Mouse (Mus musculus) G1E (cell line): ENCODE results near the gene S100a9. TPM values are rescaled to one million over a fixed set of nuclear protein-coding genes. Genes with fewer than 3 reads are reported as not detected.

Experiments used
- ATAC-seq: 2 replicates; pipeline ENCODE4 v1.8.0; 2016; ENCODE audit warnings: mild to moderate bottlenecking; ENCODE audit not compliant: insufficient number of reproducible peaks, poor library complexity, low FRiP score, severe bottlenecking; ENCODE audit errors: extremely low read depth
- DNase-seq: peaks from one replicate; pipeline ENCODE4 v3.0.0; 2012; ENCODE audit warnings: low spot score
- H3K27me3 ChIP-seq: 2 replicates; pipeline ENCODE4 v1.6.1; 2012; ENCODE audit warnings: mild to moderate bottlenecking, low read length, inconsistent platforms; ENCODE audit not compliant: insufficient read depth
- H3K36me3 ChIP-seq: replicated peaks from 2 replicates; pipeline ENCODE3; 2012; ENCODE audit warnings: mild to moderate bottlenecking, inconsistent platforms
- H3K4me1 ChIP-seq: 2 replicates; pipeline ENCODE4 v1.6.1; 2012; ENCODE audit warnings: low read depth, low read length, inconsistent platforms, mixed read lengths; ENCODE audit not compliant: insufficient read depth
- H3K4me3 ChIP-seq: 2 replicates; pipeline ENCODE4 v1.5.1; 2012; ENCODE audit warnings: low read depth, mild to moderate bottlenecking, inconsistent platforms, low read length, moderate library complexity, mixed read lengths
- H3K9me3 ChIP-seq: replicated peaks from 2 replicates; pipeline ENCODE4 v1.6.1; 2012; ENCODE audit warnings: inconsistent platforms
- CTCF ChIP-seq: IDR thresholded peaks from 2 replicates; pipeline ENCODE4 v1.5.1; 2012; ENCODE audit warnings: low read depth, low read length, inconsistent platforms, mixed read lengths
- GATA1 ChIP-seq: IDR thresholded peaks from 2 replicates; pipeline ENCODE4 v1.6.1; 2012; ENCODE audit warnings: borderline replicate concordance, low read length, inconsistent platforms, mixed read lengths
- GATA2 ChIP-seq: IDR thresholded peaks from 2 replicates; pipeline ENCODE4 v1.6.1; 2012; ENCODE audit warnings: low read depth, low read length, inconsistent platforms, borderline replicate concordance
- POLR2AphosphoS5 ChIP-seq: IDR thresholded peaks from 2 replicates; pipeline ENCODE4 v1.6.1; 2012; ENCODE audit warnings: low read depth, low read length, inconsistent platforms; ENCODE audit not compliant: insufficient replicate concordance
- TAL1 ChIP-seq: conservative IDR thresholded peaks from 2 replicates; pipeline ENCODE4 v1.6.1; 2012; ENCODE audit warnings: low read depth, low read length, inconsistent platforms, mixed read lengths
- polyA plus RNA-seq: library from polyadenylated mRNA; stranded (reverse); fragments of >175 nt; gene quantifications from 2 replicates; pipeline ENCODE4 v1.2.3, GENCODE M21; 2012
- total RNA-seq, 2 experiments: library from RNA; stranded (forward) in 1 of 2; stranded (reverse) in 1 of 2; fragments of 200-1000 nt in 1 of 2; fragments of >200 nt in 1 of 2; fragmentation: Nextera tagmentation in 1 of 2; gene quantifications; 2 replicates each; pipeline ENCODE4 v1.2.3; 2014 to 2017

S100a9 gene
- total and polyA plus RNA-seq, 3 experiments = 0.20 TPM; not detected in 2

GRCm38 (mm10) chr3:90653717-90654116 is 41.8 kb downstream of the S100a9 start, which contains the start of gene S100a7a:
S100a7a (plus strand) TSS chr3:90654017.
- Histone ChIP-seq H3K27me3 (no peaks in the 10 kb centered on the region), H3K9me3 (no peaks in the 10 kb centered on the region), H3K4me3 (no peak within 1 kb of the TSS), H3K36me3 (no peaks in the 10 kb centered on the region), H3K4me1 (no peaks in the 10 kb centered on the region)
- DNase-seq (no peak), ATAC-seq (no peak)
- TF ChIP-seq GATA2 = no peak
- no peak for TF ChIP-seq POLR2AphosphoS5

- peak; percentile 19; the same call in 1 of the 2 replicates for TF ChIP-seq CTCF
- TF ChIP-seq POLR2AphosphoS5 = no peak
- no peak for TF ChIP-seq GATA2
- Histone ChIP-seq H3K9me3 (no peaks in the 10 kb centered on the region), H3K4me3 (no peak overlapping the region), H3K4me1 (no peaks in the 10 kb centered on the region), H3K36me3 (no peaks in the 10 kb centered on the region), H3K27me3 (0 out of 2 replicates have a peak, but pooled peaks cover 2% of the 10 kb centered on the region)
- ATAC-seq (peak; percentile 40; the same call in 1 of the 2 replicates), DNase-seq (peak; percentile 30)
These were observed 42.5 kb downstream of the S100a9 start for GRCm38 (mm10) chr3:90652878-90653508.

- no peaks in the 10 kb centered on the region for H3K9me3 ChIP-seq
- H3K4me1 ChIP-seq = no peaks in the 10 kb centered on the region
- H3K4me3 ChIP-seq = no peak overlapping the region
- DNase-seq = no peak
- no peak for ATAC-seq
- no peaks in the 10 kb centered on the region for H3K36me3 ChIP-seq
- 0 out of 2 replicates have a peak, but pooled peaks cover 2% of the 10 kb centered on the region for H3K27me3 ChIP-seq
- TF ChIP-seq POLR2AphosphoS5 (no peak), GATA2 (no peak), CTCF (no peak), GATA1 (no peak), TAL1 (no peak)
These were observed 45.7 kb downstream of the S100a9 start for GRCm38 (mm10) chr3:90649832-90650231.

- no peak for DNase-seq
- no peak for TF ChIP-seq POLR2AphosphoS5
- TF ChIP-seq TAL1 = no peak
- TF ChIP-seq CTCF = no peak
- ATAC-seq = no peak
- Histone ChIP-seq H3K27me3 (0 out of 2 replicates have a peak, but pooled peaks cover 2% of the 10 kb centered on the region), H3K4me1 (no peaks in the 10 kb centered on the region), H3K4me3 (no peak overlapping the region), H3K36me3 (no peaks in the 10 kb centered on the region), H3K9me3 (no peaks in the 10 kb centered on the region)
These were observed 46.5 kb downstream of the S100a9 start for GRCm38 (mm10) chr3:90648981-90649380.

GRCm38 (mm10) chr3:90647291-90647690 is 48.2 kb downstream of the S100a9 start:
- H3K36me3 ChIP-seq = no peaks in the 10 kb centered on the region
- DNase-seq (no peak), ATAC-seq (no peak)
- H3K27me3 ChIP-seq = 0 out of 2 replicates have a peak, but pooled peaks cover 2% of the 10 kb centered on the region
- H3K4me3 ChIP-seq = no peak overlapping the region
- TF ChIP-seq GATA2 (no peak), CTCF (no peak), TAL1 (no peak), POLR2AphosphoS5 (no peak), GATA1 (no peak)
- no peaks in the 10 kb centered on the region for H3K9me3 ChIP-seq
- H3K4me1 ChIP-seq = no peaks in the 10 kb centered on the region

GRCm38 (mm10) chr3:90644220-90644619 is 51.3 kb downstream of the S100a9 start:
- H3K36me3 ChIP-seq = no peaks in the 10 kb centered on the region
- no peaks in the 10 kb centered on the region for H3K9me3 ChIP-seq
- no peak for TF ChIP-seq GATA1
- no peak for TF ChIP-seq GATA2
- no peak for TF ChIP-seq TAL1
- TF ChIP-seq CTCF = 0 out of 2 replicates have a peak, but pooled peaks have one; percentile 23
- no peak for TF ChIP-seq POLR2AphosphoS5
- H3K4me3 ChIP-seq = no peak overlapping the region
- no peaks in the 10 kb centered on the region for H3K4me1 ChIP-seq
- no peak for ATAC-seq
- DNase-seq = no peak
- 0 out of 2 replicates have a peak, but pooled peaks cover 2% of the 10 kb centered on the region for H3K27me3 ChIP-seq

Other genes with a start within 250 kb of the S100a9 start
- not detected in 2 replicates for gene Npr1, start 229.9 kb downstream of the S100a9 start, total RNA-seq (2014; fragmentation: Nextera tagmentation)
- not detected in 2 replicates for gene Npr1, start 229.9 kb downstream of the S100a9 start, total RNA-seq (2017)
- gene Npr1, start 229.9 kb downstream of the S100a9 start, polyA plus RNA-seq = not detected in 2 replicates
- gene Ilf2, start 219.6 kb downstream of the S100a9 start, total RNA-seq (2014; fragmentation: Nextera tagmentation) = 92.4 and 100 TPM in 2 replicates
- 168 and 181 TPM in 2 replicates for gene Ilf2, start 219.6 kb downstream of the S100a9 start, total RNA-seq (2017)
- gene Ilf2, start 219.6 kb downstream of the S100a9 start, polyA plus RNA-seq = 15.4 and 21.3 TPM in 2 replicates
- 58.0 and 61.9 TPM in 2 replicates for gene Snapin, start 204.7 kb downstream of the S100a9 start, total RNA-seq (2014; fragmentation: Nextera tagmentation)
- gene Snapin, start 204.7 kb downstream of the S100a9 start, total RNA-seq (2017) = 42.5 and 46.2 TPM in 2 replicates
- 3.4 and 3.5 TPM in 2 replicates for gene Snapin, start 204.7 kb downstream of the S100a9 start, polyA plus RNA-seq
- gene Chtop, start 186.2 kb downstream of the S100a9 start, total RNA-seq (2014; fragmentation: Nextera tagmentation) = 78.6 and 89.8 TPM in 2 replicates
- gene Chtop, start 186.2 kb downstream of the S100a9 start, total RNA-seq (2017) = 133 and 135 TPM in 2 replicates
- 97.0 and 110 TPM in 2 replicates for gene Chtop, start 186.2 kb downstream of the S100a9 start, polyA plus RNA-seq
- 26.6 and 38.4 TPM in 2 replicates for gene S100a1, start 181.3 kb downstream of the S100a9 start, total RNA-seq (2014; fragmentation: Nextera tagmentation)
- gene S100a1, start 181.3 kb downstream of the S100a9 start, total RNA-seq (2017) = 40.8 and 42.9 TPM in 2 replicates
- gene S100a1, start 181.3 kb downstream of the S100a9 start, polyA plus RNA-seq = 2.6 and 5.1 TPM in 2 replicates
- 22.9 and 25.3 TPM in 2 replicates for gene S100a13, start 181.3 kb downstream of the S100a9 start, total RNA-seq (2014; fragmentation: Nextera tagmentation)
- gene S100a13, start 181.3 kb downstream of the S100a9 start, total RNA-seq (2017) = 67.3 and 70.2 TPM in 2 replicates
- 1.8 and 2.4 TPM in 2 replicates for gene S100a13, start 181.3 kb downstream of the S100a9 start, polyA plus RNA-seq
- gene S100a14, start 168.9 kb downstream of the S100a9 start, total RNA-seq (2014; fragmentation: Nextera tagmentation) = not detected in 2 replicates
- gene S100a14, start 168.9 kb downstream of the S100a9 start, total RNA-seq (2017) = 0.12 TPM in 1 of 2 replicates, not detected in the other
- not detected in 2 replicates for gene S100a14, start 168.9 kb downstream of the S100a9 start, polyA plus RNA-seq
- gene S100a16, start 158.5 kb downstream of the S100a9 start, total RNA-seq (2014; fragmentation: Nextera tagmentation) = not detected in 2 replicates
- not detected in 2 replicates for gene S100a16, start 158.5 kb downstream of the S100a9 start, total RNA-seq (2017)
- gene S100a16, start 158.5 kb downstream of the S100a9 start, polyA plus RNA-seq = not detected in 2 replicates
- gene S100a3, start 135.1 kb downstream of the S100a9 start, total RNA-seq (2014; fragmentation: Nextera tagmentation) = not detected in 2 replicates
- 0.12 and 0.22 TPM in 2 replicates for gene S100a3, start 135.1 kb downstream of the S100a9 start, total RNA-seq (2017)
- gene S100a3, start 135.1 kb downstream of the S100a9 start, polyA plus RNA-seq = not detected in 2 replicates
- not detected in 2 replicates for gene S100a2, start 105.5 kb downstream of the S100a9 start, total RNA-seq (2014; fragmentation: Nextera tagmentation)
- not detected in 2 replicates for gene S100a2, start 105.5 kb downstream of the S100a9 start, total RNA-seq (2017)
- gene S100a2, start 105.5 kb downstream of the S100a9 start, polyA plus RNA-seq = not detected in 2 replicates
- gene Gm42674, start 93.8 kb downstream of the S100a9 start, total RNA-seq (2014; fragmentation: Nextera tagmentation) = not detected in 2 replicates
- gene Gm42674, start 93.8 kb downstream of the S100a9 start, total RNA-seq (2017) = not detected in 2 replicates
- not detected in 2 replicates for gene Gm42674, start 93.8 kb downstream of the S100a9 start, polyA plus RNA-seq
- gene S100a4, start 92.0 kb downstream of the S100a9 start, total RNA-seq (2014; fragmentation: Nextera tagmentation) = not detected in 2 replicates
- 0.64 TPM in 1 of 2 replicates, not detected in the other for gene S100a4, start 92.0 kb downstream of the S100a9 start, total RNA-seq (2017)
- gene S100a4, start 92.0 kb downstream of the S100a9 start, polyA plus RNA-seq = not detected in 2 replicates
- not detected in 2 replicates for gene S100a5, start 87.2 kb downstream of the S100a9 start, total RNA-seq (2014; fragmentation: Nextera tagmentation)
- gene S100a5, start 87.2 kb downstream of the S100a9 start, total RNA-seq (2017) = not detected in 2 replicates
- gene S100a5, start 87.2 kb downstream of the S100a9 start, polyA plus RNA-seq = not detected in 2 replicates
- gene S100a6, start 82.8 kb downstream of the S100a9 start, total RNA-seq (2014; fragmentation: Nextera tagmentation) = not detected in 2 replicates
- gene S100a6, start 82.8 kb downstream of the S100a9 start, total RNA-seq (2017) = 0.35 TPM in 1 of 2 replicates, not detected in the other
- gene S100a6, start 82.8 kb downstream of the S100a9 start, polyA plus RNA-seq = not detected in 2 replicates
- gene S100a7a, start 41.7 kb downstream of the S100a9 start, total RNA-seq (2014; fragmentation: Nextera tagmentation) = not detected in 2 replicates
- not detected in 2 replicates for gene S100a7a, start 41.7 kb downstream of the S100a9 start, total RNA-seq (2017)
- gene S100a7a, start 41.7 kb downstream of the S100a9 start, polyA plus RNA-seq = not detected in 2 replicates
- 2.4 TPM in 1 of 2 replicates, not detected in the other for gene S100a8, start 26.7 kb downstream of the S100a9 start, total RNA-seq (2014; fragmentation: Nextera tagmentation)
- not detected in 2 replicates for gene S100a8, start 26.7 kb downstream of the S100a9 start, total RNA-seq (2017)
- not detected in 2 replicates for gene S100a8, start 26.7 kb downstream of the S100a9 start, polyA plus RNA-seq
- not detected in 2 replicates for gene Pglyrp4, start 31.2 kb upstream of the S100a9 start, total RNA-seq (2014; fragmentation: Nextera tagmentation)
- 0.12 TPM in 1 of 2 replicates, not detected in the other for gene Pglyrp4, start 31.2 kb upstream of the S100a9 start, total RNA-seq (2017)
- gene Pglyrp4, start 31.2 kb upstream of the S100a9 start, polyA plus RNA-seq = not detected in 2 replicates
- gene Gm5849, start 82.2 kb upstream of the S100a9 start, total RNA-seq (2014; fragmentation: Nextera tagmentation) = not detected in 2 replicates
- not detected in 2 replicates for gene Gm5849, start 82.2 kb upstream of the S100a9 start, total RNA-seq (2017)
- not detected in 2 replicates for gene Gm5849, start 82.2 kb upstream of the S100a9 start, polyA plus RNA-seq